Mouse (Mus musculus): ENCODE measurements around the gene Chrna9.

The Chrna9 gene

GRCm38 (mm10) chr5:65934783-65935182 lies at the start of gene Chrna9:
Gene Chrna9, plus strand, starts transcription at chr5:65934921.
- no peak for DNase-seq (ENCODE audit: low read depth, low spot score)

GRCm38 (mm10) chr5:65885699-65886443 lies 48.9 kb upstream of the Chrna9 start:
- no peak for DNase-seq (ENCODE audit: low read depth, low spot score)

- DNase-seq (ENCODE audit: low read depth, low spot score): no peak
These were observed 46.6 kb upstream of the Chrna9 start for GRCm38 (mm10) chr5:65888102-65888501.

- DNase-seq (ENCODE audit: low read depth, low spot score): no peak
These were observed 45.7 kb upstream of the Chrna9 start for GRCm38 (mm10) chr5:65888998-65889397.

GRCm38 (mm10) chr5:65891251-65891826 lies 43.4 kb upstream of the Chrna9 start:
- DNase-seq (ENCODE audit: low read depth, low spot score): no peak

GRCm38 (mm10) chr5:65895121-65895692 lies 39.5 kb upstream of the Chrna9 start:
- no peak for DNase-seq (ENCODE audit: low read depth, low spot score)

GRCm38 (mm10) chr5:65895764-65896163 lies 39.0 kb upstream of the Chrna9 start:
- DNase-seq (ENCODE audit: low read depth, low spot score): no peak

- DNase-seq (ENCODE audit: low read depth, low spot score): no peak
These were observed 37.0 kb upstream of the Chrna9 start for GRCm38 (mm10) chr5:65897731-65898130.

GRCm38 (mm10) chr5:65898683-65899082 lies 36.0 kb upstream of the Chrna9 start:
- no peak for DNase-seq (ENCODE audit: low read depth, low spot score)

- DNase-seq (ENCODE audit: low read depth, low spot score): no peak
These were observed 34.6 kb upstream of the Chrna9 start for GRCm38 (mm10) chr5:65900113-65900512.

GRCm38 (mm10) chr5:65900862-65901265 lies 33.9 kb upstream of the Chrna9 start:
- no peak for DNase-seq (ENCODE audit: low read depth, low spot score)

- DNase-seq (ENCODE audit: low read depth, low spot score): no peak
These were observed 32.8 kb upstream of the Chrna9 start for GRCm38 (mm10) chr5:65901868-65902418.

GRCm38 (mm10) chr5:65902811-65903210 lies 31.9 kb upstream of the Chrna9 start:
- no peak for DNase-seq (ENCODE audit: low read depth, low spot score)

- DNase-seq (ENCODE audit: low read depth, low spot score): no peak
These were observed 30.2 kb upstream of the Chrna9 start for GRCm38 (mm10) chr5:65904476-65904875.

GRCm38 (mm10) chr5:65908751-65909150 lies 26.0 kb upstream of the Chrna9 start:
- DNase-seq (ENCODE audit: low read depth, low spot score): no peak

- DNase-seq (ENCODE audit: low read depth, low spot score): no peak
These were observed 25.4 kb upstream of the Chrna9 start for GRCm38 (mm10) chr5:65909321-65909720.

- DNase-seq (ENCODE audit: low read depth, low spot score): no peak
These were observed 24.3 kb upstream of the Chrna9 start for GRCm38 (mm10) chr5:65910398-65910797.

GRCm38 (mm10) chr5:65911676-65912075 lies 23.0 kb upstream of the Chrna9 start:
- no peak for DNase-seq (ENCODE audit: low read depth, low spot score)

GRCm38 (mm10) chr5:65912201-65912600 lies 22.5 kb upstream of the Chrna9 start:
- no peak for DNase-seq (ENCODE audit: low read depth, low spot score)

GRCm38 (mm10) chr5:65913126-65913525 lies 21.6 kb upstream of the Chrna9 start:
- no peak for DNase-seq (ENCODE audit: low read depth, low spot score)

- DNase-seq (ENCODE audit: low read depth, low spot score): no peak
These were observed 20.4 kb upstream of the Chrna9 start for GRCm38 (mm10) chr5:65914342-65914741.

GRCm38 (mm10) chr5:65916930-65917329 lies 17.8 kb upstream of the Chrna9 start:
- no peak for DNase-seq (ENCODE audit: low read depth, low spot score)

- no peak for DNase-seq (ENCODE audit: low read depth, low spot score)
These were observed 16.1 kb upstream of the Chrna9 start for GRCm38 (mm10) chr5:65918601-65919000.
